Mouse (Mus musculus) small intestine, adult 10 weeks (tissue): Measurements from ENCODE around the gene Spp2. TPM values are rescaled to one million over a fixed set of nuclear protein-coding genes. Genes with fewer than 3 reads are reported as not detected.

ENCODE experiments used
- polyA plus RNA-seq: library from polyadenylated mRNA; stranded (reverse); fragments of 350-450 nt; fragmentation: Illumina TruSeq; extraction: RNeasy Lipid Tissue Mini Kit (QIAGEN cat#74804); gene quantifications from one replicate; pipeline ENCODE4 v1.2.3, GENCODE M21; 2014; ENCODE audit warnings: low replicate concordance

Gene Spp2
- polyA plus RNA-seq, result not detected

GRCm38 (mm10) chr1:88406807-88407198 lies at the start of gene Spp2:
TSS of gene Spp2 (plus strand) at chr1:88406961.

Other genes starting within 250 kb of the Spp2 start
- gene Ugt1a5, start 240.9 kb upstream of the Spp2 start, polyA plus RNA-seq, result 1.3 TPM
- gene Ugt1a2, start 206.4 kb upstream of the Spp2 start, polyA plus RNA-seq, result 2.4 TPM
- gene Dnajb3, start 201.2 kb upstream of the Spp2 start, polyA plus RNA-seq, result 1.6 TPM
- 219 TPM for gene Ugt1a1, start 195.0 kb upstream of the Spp2 start, polyA plus RNA-seq
- gene Mroh2a, start 180.0 kb upstream of the Spp2 start, polyA plus RNA-seq, result 0.11 TPM
- 67.5 TPM for gene Hjurp, start 129.3 kb upstream of the Spp2 start, polyA plus RNA-seq
- not detected for gene Trpm8, start 129.3 kb upstream of the Spp2 start, polyA plus RNA-seq
- gene Glrp1, start 103.1 kb downstream of the Spp2 start, polyA plus RNA-seq, result not detected